Mouse (Mus musculus): ENCODE data around the gene Fbxl5. TPM values are rescaled to one million over a fixed set of nuclear protein-coding genes. Genes with fewer than 3 reads are reported as not detected.

The Fbxl5 gene
- polyA plus RNA-seq, 1 experiment from 2014 or later: 65.0 TPM

DNA sequence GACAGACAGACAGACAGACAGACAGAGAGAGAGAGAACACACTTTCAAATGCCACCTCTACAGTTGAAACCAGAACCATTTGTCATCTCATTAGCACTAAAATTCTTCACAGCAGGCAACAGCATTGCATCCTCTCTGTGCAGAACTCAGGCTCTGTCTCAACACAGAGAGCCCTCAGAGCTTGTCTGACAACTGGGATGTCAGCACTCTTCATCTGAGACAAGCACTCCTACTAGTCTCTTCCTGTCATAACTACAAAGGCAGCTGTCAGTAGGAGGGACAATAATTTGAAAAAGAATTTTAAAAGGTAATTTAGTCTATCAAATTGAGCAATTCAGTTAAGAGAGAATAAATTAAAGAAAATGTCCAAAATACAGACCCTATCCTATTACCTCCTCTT lies 122.2 kb downstream of the Fbxl5 start:
- Histone ChIP-seq H3K9me3 (no peaks in the 10 kb centered on the region), H3K27ac (replicated peaks) (no peak overlapping the region), H3K4me3 (no peak overlapping the region), H3K36me3 (peaks cover 72% of the 10 kb centered on the region), H3K4me2 (no peak overlapping the region), H3K27me3 (no peaks in the 10 kb centered on the region), H3K9ac (no peak overlapping the region), H3K4me1 (replicated peaks) (no peaks in the 10 kb centered on the region)
- ATAC-seq (ENCODE audit: low read depth): no peak

DNA sequence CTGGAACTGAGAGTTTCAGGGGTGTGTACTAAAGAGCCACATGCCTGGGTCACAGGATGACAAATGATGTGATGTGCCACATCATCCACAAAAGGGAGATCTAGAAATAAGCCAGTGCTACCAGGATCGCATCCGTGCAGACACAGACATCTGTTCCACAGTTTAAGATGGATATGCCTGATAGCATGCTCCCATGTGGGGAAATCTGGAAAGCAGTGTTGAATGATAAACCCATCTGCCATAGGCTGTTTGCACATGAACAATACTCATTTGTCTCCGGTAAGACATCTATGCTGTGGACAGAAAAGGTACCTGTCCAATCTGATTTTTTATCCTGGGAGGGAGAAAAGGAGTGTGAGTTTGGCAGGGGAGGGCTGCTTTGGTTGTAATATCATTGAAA lies 124.3 kb downstream of the Fbxl5 start:
- Histone ChIP-seq H3K27ac (replicated peaks) (no peak overlapping the region), H3K9ac (no peak overlapping the region), H3K4me2 (no peak overlapping the region), H3K27me3 (no peaks in the 10 kb centered on the region), H3K9me3 (no peaks in the 10 kb centered on the region), H3K4me1 (replicated peaks) (no peaks in the 10 kb centered on the region), H3K4me3 (no peak overlapping the region), H3K36me3 (peaks cover 64% of the 10 kb centered on the region)
- ATAC-seq (ENCODE audit: low read depth): no peak
- WGBS: 76% methylated on average over 3 of the region's 3 CpGs

Other genes starting within 250 kb of the Fbxl5 start
- gene Cc2d2a, start 159.3 kb downstream of the Fbxl5 start, polyA plus RNA-seq (2015; fragmentation: Nextera tagmentation; extraction: Ambion mirVana): 7.2 and 7.8 TPM in 2 replicates
- 0.08 and 0.39 TPM in 2 replicates for gene Bst1, start 2.8 kb downstream of the Fbxl5 start, polyA plus RNA-seq (2015; fragmentation: Nextera tagmentation; extraction: Ambion mirVana)
- 4.8 and 5.1 TPM in 2 replicates for gene Cd38, start 46.9 kb upstream of the Fbxl5 start, polyA plus RNA-seq (2015; fragmentation: Nextera tagmentation; extraction: Ambion mirVana)
- gene Gm7879, start 91.5 kb upstream of the Fbxl5 start, polyA plus RNA-seq (2015; fragmentation: Nextera tagmentation; extraction: Ambion mirVana): 0.45 TPM in 1 of 2 replicates, not detected in the other
- gene Fgfbp1, start 160.1 kb upstream of the Fbxl5 start, polyA plus RNA-seq (2015; fragmentation: Nextera tagmentation; extraction: Ambion mirVana): 4.8 and 5.3 TPM in 2 replicates

Measured in neural tube, embryonic 13.5 days (tissue).